Mouse (Mus musculus): ENCODE measurements around the gene Gm45062. TPM values are rescaled to one million over a fixed set of nuclear protein-coding genes. Genes with fewer than 3 reads are reported as not detected.
"Not testable (repeated sequence)": the region's sequence is repeated elsewhere in the genome, so short reads cannot be mapped to it uniquely, and the experiment has no call there.

Gm45062 gene
- polyA plus RNA-seq, 1 experiment from 2014 or later, result 9.1 TPM

GRCm38 (mm10) chr6:8521231-8521630, 262.0 kb downstream of the Gm45062 start:
- no peaks in the 10 kb centered on the region for H3K9me3 ChIP-seq
- no peaks in the 10 kb centered on the region for H3K36me3 ChIP-seq
- no peak overlapping the region for H3K27ac ChIP-seq
- no peaks in the 10 kb centered on the region for H3K4me1 ChIP-seq
- no peak overlapping the region for H3K4me3 ChIP-seq
- 91% methylated on average over 4 of the region's 4 CpGs for WGBS
- no peaks in the 10 kb centered on the region for H3K27me3 ChIP-seq (ENCODE audit: insufficient read depth, poor library complexity, severe bottlenecking)
- DNase-seq (ENCODE audit: low spot score), result no peak

GRCm38 (mm10) chr6:8524717-8525116, 265.5 kb downstream of the Gm45062 start:
- H3K4me1 ChIP-seq, result no peaks in the 10 kb centered on the region
- no peak overlapping the region for H3K27ac ChIP-seq
- H3K4me3 ChIP-seq, result no peak overlapping the region
- no peaks in the 10 kb centered on the region for H3K9me3 ChIP-seq
- DNase-seq (ENCODE audit: low spot score), result no peak
- 89% methylated on average over 5 of the region's 5 CpGs for WGBS
- no peaks in the 10 kb centered on the region for H3K36me3 ChIP-seq
- no peaks in the 10 kb centered on the region for H3K27me3 ChIP-seq (ENCODE audit: insufficient read depth, poor library complexity, severe bottlenecking)

- Histone ChIP-seq H3K4me1 (0 out of 2 replicates have a peak, but pooled peaks cover 3% of the 10 kb centered on the region), H3K27me3 (ENCODE audit: insufficient read depth, poor library complexity, severe bottlenecking) (no peaks in the 10 kb centered on the region), H3K27ac (no peak overlapping the region), H3K9me3 (no peaks in the 10 kb centered on the region), H3K4me3 (no peak overlapping the region), H3K36me3 (no peaks in the 10 kb centered on the region)
- 54% methylated on average over 4 of the region's 4 CpGs for WGBS
- DNase-seq (ENCODE audit: low spot score), result no peak
Measured at GRCm38 (mm10) chr6:8531104-8531894, 272.0 kb downstream of the Gm45062 start.

- Histone ChIP-seq H3K4me1 (no peaks in the 10 kb centered on the region), H3K27me3 (ENCODE audit: insufficient read depth, poor library complexity, severe bottlenecking) (no peaks in the 10 kb centered on the region), H3K36me3 (no peaks in the 10 kb centered on the region), H3K4me3 (no peak overlapping the region), H3K27ac (no peak overlapping the region), H3K9me3 (no peaks in the 10 kb centered on the region)
- DNase-seq (ENCODE audit: low spot score), result no peak
- WGBS, result 81% methylated on average over 2 of the region's 2 CpGs
Measured at GRCm38 (mm10) chr6:8536944-8537343, 277.7 kb downstream of the Gm45062 start.

GRCm38 (mm10) chr6:8541531-8541930, 282.3 kb downstream of the Gm45062 start:
- H3K4me1 ChIP-seq; DNase-seq (ENCODE audit: low spot score); H3K27ac ChIP-seq; H3K36me3 ChIP-seq; H3K9me3 ChIP-seq; H3K4me3 ChIP-seq; H3K27me3 ChIP-seq (ENCODE audit: insufficient read depth, poor library complexity, severe bottlenecking): not testable (repeated sequence)
- 85% methylated on average over 4 of the region's 4 CpGs for WGBS

GRCm38 (mm10) chr6:8544822-8545221, 285.6 kb downstream of the Gm45062 start:
- 92% methylated on average over 5 of the region's 5 CpGs for WGBS
- Histone ChIP-seq H3K27ac (no peak overlapping the region), H3K9me3 (no peaks in the 10 kb centered on the region), H3K4me3 (no peak overlapping the region), H3K36me3 (peaks cover 14% of the 10 kb centered on the region; the same call in 1 of the 2 replicates), H3K4me1 (no peaks in the 10 kb centered on the region), H3K27me3 (ENCODE audit: insufficient read depth, poor library complexity, severe bottlenecking) (no peaks in the 10 kb centered on the region)
- no peak for DNase-seq (ENCODE audit: low spot score)

- Histone ChIP-seq H3K27ac (no peak overlapping the region), H3K36me3 (peaks cover 16% of the 10 kb centered on the region; the same call in 1 of the 2 replicates), H3K4me3 (no peak overlapping the region), H3K9me3 (no peaks in the 10 kb centered on the region), H3K4me1 (no peaks in the 10 kb centered on the region), H3K27me3 (ENCODE audit: insufficient read depth, poor library complexity, severe bottlenecking) (no peaks in the 10 kb centered on the region)
- 88% methylated on average over 7 of the region's 7 CpGs for WGBS
- DNase-seq (ENCODE audit: low spot score), result no peak
Measured at GRCm38 (mm10) chr6:8545780-8546179, 286.5 kb downstream of the Gm45062 start.

GRCm38 (mm10) chr6:8551155-8551554, 291.9 kb downstream of the Gm45062 start:
- peaks cover 12% of the 10 kb centered on the region; the same call in 1 of the 2 replicates for H3K36me3 ChIP-seq
- no peaks in the 10 kb centered on the region for H3K4me1 ChIP-seq
- DNase-seq (ENCODE audit: low spot score), result no peak
- H3K27ac ChIP-seq, result no peak overlapping the region
- H3K4me3 ChIP-seq, result no peak overlapping the region
- 89% methylated on average over 2 of the region's 2 CpGs for WGBS
- H3K9me3 ChIP-seq, result no peaks in the 10 kb centered on the region
- H3K27me3 ChIP-seq (ENCODE audit: insufficient read depth, poor library complexity, severe bottlenecking), result no peaks in the 10 kb centered on the region

- H3K9me3 ChIP-seq, result no peaks in the 10 kb centered on the region
- WGBS, result 93% methylated on average over 5 of the region's 5 CpGs
- no peak overlapping the region for H3K27ac ChIP-seq
- H3K27me3 ChIP-seq (ENCODE audit: insufficient read depth, poor library complexity, severe bottlenecking), result no peaks in the 10 kb centered on the region
- H3K4me1 ChIP-seq, result no peaks in the 10 kb centered on the region
- H3K4me3 ChIP-seq, result no peak overlapping the region
- H3K36me3 ChIP-seq, result 0 out of 2 replicates have a peak, but pooled peaks cover 4% of the 10 kb centered on the region
- DNase-seq (ENCODE audit: low spot score), result no peak
Measured at GRCm38 (mm10) chr6:8556849-8557571, 297.8 kb downstream of the Gm45062 start.

GRCm38 (mm10) chr6:8560682-8561081, 301.4 kb downstream of the Gm45062 start:
- Histone ChIP-seq H3K9me3 (no peaks in the 10 kb centered on the region), H3K27ac (no peak overlapping the region), H3K27me3 (ENCODE audit: insufficient read depth, poor library complexity, severe bottlenecking) (no peaks in the 10 kb centered on the region), H3K4me3 (no peak overlapping the region), H3K36me3 (peaks cover 10% of the 10 kb centered on the region; the same call in 1 of the 2 replicates), H3K4me1 (no peaks in the 10 kb centered on the region)
- no peak for DNase-seq (ENCODE audit: low spot score)
- WGBS, result 93% methylated on average over 2 of the region's 2 CpGs

- Histone ChIP-seq H3K27ac (no peak overlapping the region), H3K27me3 (ENCODE audit: insufficient read depth, poor library complexity, severe bottlenecking) (no peaks in the 10 kb centered on the region), H3K36me3 (peaks cover 3% of the 10 kb centered on the region; the same call in 1 of the 2 replicates), H3K4me1 (no peaks in the 10 kb centered on the region), H3K9me3 (no peaks in the 10 kb centered on the region), H3K4me3 (no peak overlapping the region)
- 90% methylated on average over 9 of the region's 9 CpGs for WGBS
- DNase-seq (ENCODE audit: low spot score), result no peak
Measured at GRCm38 (mm10) chr6:8582377-8582776, 323.1 kb downstream of the Gm45062 start.

- H3K4me3 ChIP-seq, result no peak overlapping the region
- 65% methylated on average over 3 of the region's 3 CpGs for whole genome bisulfite sequencing
- H3K4me1 ChIP-seq, result no peaks in the 10 kb centered on the region
- H3K36me3 ChIP-seq, result peaks cover 3% of the 10 kb centered on the region; the same call in 1 of the 2 replicates
- no peaks in the 10 kb centered on the region for H3K27me3 ChIP-seq (ENCODE audit: insufficient read depth, poor library complexity, severe bottlenecking)
- H3K27ac ChIP-seq, result no peak overlapping the region
- H3K9me3 ChIP-seq, result no peaks in the 10 kb centered on the region
- no peak for DNase-seq (ENCODE audit: low spot score)
Measured at GRCm38 (mm10) chr6:8583892-8584291, 324.6 kb downstream of the Gm45062 start.

GRCm38 (mm10) chr6:8591665-8592064, 332.4 kb downstream of the Gm45062 start:
- 79% methylated on average over 9 of the region's 9 CpGs for WGBS
- 0 out of 2 replicates have a peak, but pooled peaks cover 6% of the 10 kb centered on the region for H3K36me3 ChIP-seq
- no peak overlapping the region for H3K4me3 ChIP-seq
- H3K9me3 ChIP-seq, result no peaks in the 10 kb centered on the region
- DNase-seq (ENCODE audit: low spot score), result no peak
- H3K27ac ChIP-seq, result no peak overlapping the region
- no peaks in the 10 kb centered on the region for H3K4me1 ChIP-seq
- no peaks in the 10 kb centered on the region for H3K27me3 ChIP-seq (ENCODE audit: insufficient read depth, poor library complexity, severe bottlenecking)

Data from heart, embryonic 10.5 days (tissue).